Mouse (Mus musculus): ENCODE data around the gene Krtap13. TPM values are rescaled to one million over a fixed set of nuclear protein-coding genes. Genes with fewer than 3 reads are reported as not detected.

Krtap13 gene
- total and polyA plus RNA-seq, 3 experiments, result not detected

GRCm38 (mm10) chr16:88707496-88708012 is 43.9 kb downstream of the Krtap13 start, which contains the start of gene 2310061N02Rik:
2310061N02Rik (minus strand) TSS chr16:88707962.
- H3K9me3 ChIP-seq (replicated peaks), result peaks cover 10% of the 10 kb centered on the region
- H3K27me3 ChIP-seq (ENCODE audit: insufficient read depth, low read length), result no peaks in the 10 kb centered on the region
- TF ChIP-seq CTCF (IDR thresholded peaks at IDR 0.05; ENCODE audit: low read depth, low read length) (no peak), GATA1 (IDR thresholded peaks at IDR 0.05; ENCODE audit: borderline replicate concordance, low read length) (no peak), TAL1 (conservative IDR thresholded peaks at IDR 0.05; ENCODE audit: low read depth, low read length) (no peak), POLR2AphosphoS5 (IDR thresholded peaks at IDR 0.05; ENCODE audit: insufficient replicate concordance, low read depth, low read length) (no peak), GATA2 (IDR thresholded peaks at IDR 0.05; ENCODE audit: borderline replicate concordance, low read depth, low read length) (no peak)
- no peaks in the 10 kb centered on the region for H3K4me1 ChIP-seq (ENCODE audit: insufficient read depth, low read depth, low read length)
- H3K36me3 ChIP-seq (replicated peaks), result no peaks in the 10 kb centered on the region
- no peak for DNase-seq (ENCODE audit: low spot score)
- no peak for ATAC-seq (ENCODE audit: extremely low read depth, insufficient number of reproducible peaks, low FRiP score, poor library complexity, severe bottlenecking)
- no peak within 1 kb of the TSS for H3K4me3 ChIP-seq (ENCODE audit: low read depth, low read length)

DNA sequence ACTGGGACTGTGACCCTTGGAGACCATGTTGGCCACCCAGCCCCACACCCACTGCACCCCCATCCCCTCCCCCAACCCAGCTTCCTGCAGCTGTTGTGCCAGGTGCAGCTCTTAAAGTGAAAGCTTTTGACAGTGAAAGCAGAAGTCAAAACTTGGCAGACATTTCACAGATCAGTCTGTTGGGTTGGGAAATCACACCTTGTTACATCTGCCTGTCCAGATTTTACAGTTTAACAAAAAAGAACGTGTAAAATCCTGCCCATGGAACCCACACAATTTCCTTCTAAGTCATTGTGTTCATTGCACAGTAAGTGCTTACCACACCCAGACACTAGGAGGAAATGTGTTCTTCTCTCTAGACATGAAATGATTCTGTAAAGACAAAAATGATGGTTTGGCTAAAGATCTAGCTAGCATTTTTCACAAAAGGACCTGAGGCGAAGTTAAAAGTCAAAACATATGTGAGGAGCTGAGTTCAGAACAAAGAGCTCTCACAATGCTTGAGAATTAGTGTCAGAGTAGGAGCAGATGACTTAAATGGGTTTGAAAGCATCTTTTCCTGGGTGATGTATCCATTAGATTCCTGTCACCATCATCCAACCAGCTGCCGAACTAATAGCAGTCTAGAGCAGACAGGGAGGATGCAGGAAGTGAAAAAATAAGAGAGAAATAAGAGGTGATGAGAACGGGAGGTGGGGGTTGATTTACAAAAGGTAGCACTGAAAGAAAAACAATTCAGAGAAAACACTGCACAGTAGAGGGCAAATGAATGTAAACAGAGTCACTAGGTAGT is 50.2 kb downstream of the Krtap13 start:
- ATAC-seq (ENCODE audit: extremely low read depth, insufficient number of reproducible peaks, low FRiP score, poor library complexity, severe bottlenecking), result no peak
- no peak for DNase-seq (ENCODE audit: low spot score)

More for the DNA sequence above, 50.2 kb downstream of the Krtap13 start:
- no peak for TF ChIP-seq GATA2 (IDR thresholded peaks at IDR 0.05; ENCODE audit: borderline replicate concordance, low read depth, low read length)
- no peak for TF ChIP-seq GATA1 (IDR thresholded peaks at IDR 0.05; ENCODE audit: borderline replicate concordance, low read length)
- TF ChIP-seq POLR2AphosphoS5 (IDR thresholded peaks at IDR 0.05; ENCODE audit: insufficient replicate concordance, low read depth, low read length), result no peak
- no peak for TF ChIP-seq TAL1 (conservative IDR thresholded peaks at IDR 0.05; ENCODE audit: low read depth, low read length)
- TF ChIP-seq CTCF (IDR thresholded peaks at IDR 0.05; ENCODE audit: low read depth, low read length), result no peak
- no peak overlapping the region for H3K4me3 ChIP-seq (ENCODE audit: low read depth, low read length)
- H3K36me3 ChIP-seq (replicated peaks), result no peaks in the 10 kb centered on the region
- H3K4me1 ChIP-seq (ENCODE audit: insufficient read depth, low read depth, low read length), result no peaks in the 10 kb centered on the region
- no peaks in the 10 kb centered on the region for H3K27me3 ChIP-seq (ENCODE audit: insufficient read depth, low read length)
- H3K9me3 ChIP-seq (replicated peaks), result no peaks in the 10 kb centered on the region; the same call in 1 of the 2 replicates

Other genes starting within 250 kb of the Krtap13 start
Only the 20 nearest of the 21 such genes appear.
- gene Cldn8, start 188.5 kb downstream of the Krtap13 start, total RNA-seq (2014; fragmentation: Nextera tagmentation), result not detected in 2 replicates
- gene Cldn8, start 188.5 kb downstream of the Krtap13 start, total RNA-seq (2017), result not detected in 2 replicates
- not detected in 2 replicates for gene Cldn8, start 188.5 kb downstream of the Krtap13 start, polyA plus RNA-seq (2012)
- not detected in 2 replicates for gene Krtap24-1, start 139.4 kb downstream of the Krtap13 start, total RNA-seq (2014; fragmentation: Nextera tagmentation)
- gene Krtap24-1, start 139.4 kb downstream of the Krtap13 start, total RNA-seq (2017), result not detected in 2 replicates
- not detected in 2 replicates for gene Krtap24-1, start 139.4 kb downstream of the Krtap13 start, polyA plus RNA-seq (2012)
- not detected in 2 replicates for gene 2310079G19Rik, start 124.0 kb downstream of the Krtap13 start, total RNA-seq (2014; fragmentation: Nextera tagmentation)
- 0.27 TPM in 1 of 2 replicates, not detected in the other for gene 2310079G19Rik, start 124.0 kb downstream of the Krtap13 start, total RNA-seq (2017)
- not detected in 2 replicates for gene 2310079G19Rik, start 124.0 kb downstream of the Krtap13 start, polyA plus RNA-seq (2012)
- gene Krtap26-1, start 103.8 kb downstream of the Krtap13 start, total RNA-seq (2014; fragmentation: Nextera tagmentation), result not detected in 2 replicates
- not detected in 2 replicates for gene Krtap26-1, start 103.8 kb downstream of the Krtap13 start, total RNA-seq (2017)
- gene Krtap26-1, start 103.8 kb downstream of the Krtap13 start, polyA plus RNA-seq (2012), result not detected in 2 replicates
- not detected in 2 replicates for gene Krtap27-1, start 80.0 kb downstream of the Krtap13 start, total RNA-seq (2014; fragmentation: Nextera tagmentation)
- gene Krtap27-1, start 80.0 kb downstream of the Krtap13 start, total RNA-seq (2017), result not detected in 2 replicates
- not detected in 2 replicates for gene Krtap27-1, start 80.0 kb downstream of the Krtap13 start, polyA plus RNA-seq (2012)
- not detected in 2 replicates for gene 2310061N02Rik, start 43.7 kb downstream of the Krtap13 start, total RNA-seq (2014; fragmentation: Nextera tagmentation)
- not detected in 2 replicates for gene 2310061N02Rik, start 43.7 kb downstream of the Krtap13 start, total RNA-seq (2017)
- not detected in 2 replicates for gene 2310061N02Rik, start 43.7 kb downstream of the Krtap13 start, polyA plus RNA-seq (2012)
- gene Krtap13-1, start 22.8 kb downstream of the Krtap13 start, total RNA-seq (2014; fragmentation: Nextera tagmentation), result not detected in 2 replicates
- 0.27 TPM in 1 of 2 replicates, not detected in the other for gene Krtap13-1, start 22.8 kb downstream of the Krtap13 start, total RNA-seq (2017)
- gene Krtap13-1, start 22.8 kb downstream of the Krtap13 start, polyA plus RNA-seq (2012), result not detected in 2 replicates
- gene 2310034C09Rik, start 7.2 kb upstream of the Krtap13 start, total RNA-seq (2014; fragmentation: Nextera tagmentation), result not detected in 2 replicates
- not detected in 2 replicates for gene 2310034C09Rik, start 7.2 kb upstream of the Krtap13 start, total RNA-seq (2017)
- gene 2310034C09Rik, start 7.2 kb upstream of the Krtap13 start, polyA plus RNA-seq (2012), result not detected in 2 replicates
- not detected in 2 replicates for gene 2310057N15Rik, start 22.6 kb upstream of the Krtap13 start, total RNA-seq (2014; fragmentation: Nextera tagmentation)
- gene 2310057N15Rik, start 22.6 kb upstream of the Krtap13 start, total RNA-seq (2017), result 0.12 TPM in 1 of 2 replicates, not detected in the other
- gene 2310057N15Rik, start 22.6 kb upstream of the Krtap13 start, polyA plus RNA-seq (2012), result not detected in 2 replicates
- not detected in 2 replicates for gene Gm5965, start 26.3 kb upstream of the Krtap13 start, total RNA-seq (2014; fragmentation: Nextera tagmentation)
- not detected in 2 replicates for gene Gm5965, start 26.3 kb upstream of the Krtap13 start, total RNA-seq (2017)
- gene Gm5965, start 26.3 kb upstream of the Krtap13 start, polyA plus RNA-seq (2012), result 0.17 TPM in 1 of 2 replicates, not detected in the other
- gene Gm20741, start 60.6 kb upstream of the Krtap13 start, total RNA-seq (2014; fragmentation: Nextera tagmentation), result not detected in 2 replicates
- gene Gm20741, start 60.6 kb upstream of the Krtap13 start, total RNA-seq (2017), result not detected in 2 replicates
- gene Gm20741, start 60.6 kb upstream of the Krtap13 start, polyA plus RNA-seq (2012), result not detected in 2 replicates
- not detected in 2 replicates for gene Krtap15, start 68.6 kb upstream of the Krtap13 start, total RNA-seq (2014; fragmentation: Nextera tagmentation)
- gene Krtap15, start 68.6 kb upstream of the Krtap13 start, total RNA-seq (2017), result not detected in 2 replicates
- not detected in 2 replicates for gene Krtap15, start 68.6 kb upstream of the Krtap13 start, polyA plus RNA-seq (2012)
- not detected in 2 replicates for gene Krtap14, start 74.5 kb upstream of the Krtap13 start, total RNA-seq (2014; fragmentation: Nextera tagmentation)
- gene Krtap14, start 74.5 kb upstream of the Krtap13 start, total RNA-seq (2017), result 0.17 TPM in 1 of 2 replicates, not detected in the other
- gene Krtap14, start 74.5 kb upstream of the Krtap13 start, polyA plus RNA-seq (2012), result not detected in 2 replicates
- gene Krtap19-1, start 117.8 kb upstream of the Krtap13 start, total RNA-seq (2014; fragmentation: Nextera tagmentation), result not detected in 2 replicates
- gene Krtap19-1, start 117.8 kb upstream of the Krtap13 start, total RNA-seq (2017), result not detected in 2 replicates
- gene Krtap19-1, start 117.8 kb upstream of the Krtap13 start, polyA plus RNA-seq (2012), result not detected in 2 replicates
- gene Krtap19-2, start 122.6 kb upstream of the Krtap13 start, total RNA-seq (2014; fragmentation: Nextera tagmentation), result not detected in 2 replicates
- gene Krtap19-2, start 122.6 kb upstream of the Krtap13 start, total RNA-seq (2017), result not detected in 2 replicates
- not detected in 2 replicates for gene Krtap19-2, start 122.6 kb upstream of the Krtap13 start, polyA plus RNA-seq (2012)
- gene Krtap19-3, start 126.4 kb upstream of the Krtap13 start, total RNA-seq (2014; fragmentation: Nextera tagmentation), result not detected in 2 replicates
- not detected in 2 replicates for gene Krtap19-3, start 126.4 kb upstream of the Krtap13 start, total RNA-seq (2017)
- gene Krtap19-3, start 126.4 kb upstream of the Krtap13 start, polyA plus RNA-seq (2012), result not detected in 2 replicates
- not detected in 2 replicates for gene Krtap19-4, start 133.5 kb upstream of the Krtap13 start, total RNA-seq (2014; fragmentation: Nextera tagmentation)
- not detected in 2 replicates for gene Krtap19-4, start 133.5 kb upstream of the Krtap13 start, total RNA-seq (2017)
- not detected in 2 replicates for gene Krtap19-4, start 133.5 kb upstream of the Krtap13 start, polyA plus RNA-seq (2012)
- not detected in 2 replicates for gene Krtap19-5, start 144.8 kb upstream of the Krtap13 start, total RNA-seq (2014; fragmentation: Nextera tagmentation)
- gene Krtap19-5, start 144.8 kb upstream of the Krtap13 start, total RNA-seq (2017), result not detected in 2 replicates
- not detected in 2 replicates for gene Krtap19-5, start 144.8 kb upstream of the Krtap13 start, polyA plus RNA-seq (2012)
- not detected in 2 replicates for gene Krtap19-9b, start 180.6 kb upstream of the Krtap13 start, total RNA-seq (2014; fragmentation: Nextera tagmentation)
- gene Krtap19-9b, start 180.6 kb upstream of the Krtap13 start, total RNA-seq (2017), result not detected in 2 replicates
- not detected in 2 replicates for gene Krtap19-9b, start 180.6 kb upstream of the Krtap13 start, polyA plus RNA-seq (2012)
- gene Krtap16-3, start 211.2 kb upstream of the Krtap13 start, total RNA-seq (2014; fragmentation: Nextera tagmentation), result not detected in 2 replicates
- 0.23 TPM in 1 of 2 replicates, not detected in the other for gene Krtap16-3, start 211.2 kb upstream of the Krtap13 start, total RNA-seq (2017)
- not detected in 2 replicates for gene Krtap16-3, start 211.2 kb upstream of the Krtap13 start, polyA plus RNA-seq (2012)